15 mouse cellular contexts compared by ENCODE assay signal in genomic region chr1:154730411-154730961, GRCm38 (mm10).
"Had no signal": no experiment of that assay in that cellular context is flagged by ENCODE, and none has a peak within 500 bp of the region (broad histone marks: within the 10 kb centered on the region; RNA-seq: fewer than 3 reads in every experiment).

No protein-coding gene starts in this region.

- DNase-seq: kidney, adult 8-10 months; kidney, postnatal 25 days; liver; liver, embryonic 13.5 days; liver, postnatal 0 days; lung, postnatal 14 days; thymus, adult 18-20 months; thymus, postnatal 14 days had no signal

- H3K9ac ChIP-seq: limb, embryonic 12.5 days; liver, embryonic 13.5 days; liver, postnatal 0 days; lung, embryonic 15.5 days; midbrain, embryonic 15.5 days had no signal

- H3K36me3 ChIP-seq: limb, embryonic 12.5 days; liver, embryonic 13.5 days; lung, embryonic 15.5 days; midbrain, embryonic 15.5 days had no signal

- H3K27ac ChIP-seq: limb, embryonic 12.5 days; liver, embryonic 13.5 days; lung, embryonic 15.5 days; macrophage; midbrain, embryonic 15.5 days; stomach, postnatal 0 days had no signal

- H3K4me1 ChIP-seq: liver, embryonic 13.5 days; lung, embryonic 15.5 days had no signal

- H3K4me2 ChIP-seq: limb, embryonic 12.5 days; liver, embryonic 13.5 days; lung, embryonic 15.5 days; midbrain, embryonic 11.5 days; midbrain, embryonic 15.5 days had no signal

- H3K4me3 ChIP-seq: limb, embryonic 12.5 days; liver, embryonic 13.5 days; lung, embryonic 15.5 days; megakaryocyte, embryonic 14.5 days; midbrain, embryonic 15.5 days had no signal

- ATAC-seq: liver, postnatal 0 days; midbrain, embryonic 15.5 days had no signal

- H3K9me3 ChIP-seq: limb, embryonic 12.5 days; liver, embryonic 13.5 days; lung, embryonic 15.5 days; megakaryocyte, embryonic 14.5 days; midbrain, embryonic 15.5 days had no signal
